Mouse (Mus musculus) urinary bladder, postnatal 25 days (tissue): ENCODE results near the gene Bcat1.

ENCODE experiments used
- DNase-seq: peaks from one replicate; pipeline ENCODE4 v3.0.0; 2022; ENCODE audit warnings: low spot score

Bcat1 gene

GRCm38 (mm10) chr6:145075548-145076224, at the start of gene Bcat1:
TSS of gene Bcat1 (minus strand) at chr6:145076184.
- DNase-seq: peak; percentile 21

GRCm38 (mm10) chr6:145125591-145126113, 49.7 kb upstream of the Bcat1 start:
- no peak for DNase-seq

GRCm38 (mm10) chr6:145124621-145125020, 48.6 kb upstream of the Bcat1 start:
- no peak for DNase-seq

- DNase-seq: no peak
These were observed 47.4 kb upstream of the Bcat1 start for GRCm38 (mm10) chr6:145123136-145124060.

- DNase-seq: no peak
These were observed 46.6 kb upstream of the Bcat1 start for GRCm38 (mm10) chr6:145122423-145123059.

- DNase-seq: no peak
These were observed 45.8 kb upstream of the Bcat1 start for GRCm38 (mm10) chr6:145121590-145122420.

GRCm38 (mm10) chr6:145120787-145121589, 45.0 kb upstream of the Bcat1 start:
- no peak for DNase-seq

- DNase-seq: no peak
These were observed 44.1 kb upstream of the Bcat1 start for GRCm38 (mm10) chr6:145120086-145120485.

GRCm38 (mm10) chr6:145116098-145116672, 40.2 kb upstream of the Bcat1 start:
- no peak for DNase-seq

- DNase-seq: no peak
These were observed 39.6 kb upstream of the Bcat1 start, which contains the start of gene Lrmp for GRCm38 (mm10) chr6:145115476-145116097. TSS of gene Lrmp (plus strand) at chr6:145115653.

GRCm38 (mm10) chr6:145114561-145114960, 38.6 kb upstream of the Bcat1 start:
- DNase-seq: no peak

GRCm38 (mm10) chr6:145112865-145113264, 36.9 kb upstream of the Bcat1 start:
- DNase-seq: no peak

GRCm38 (mm10) chr6:145110786-145111185, 34.8 kb upstream of the Bcat1 start:
- no peak for DNase-seq

GRCm38 (mm10) chr6:145106163-145106842, 30.3 kb upstream of the Bcat1 start:
- no peak for DNase-seq

GRCm38 (mm10) chr6:145105439-145105838, 29.5 kb upstream of the Bcat1 start:
- no peak for DNase-seq

GRCm38 (mm10) chr6:145104241-145104939, 28.4 kb upstream of the Bcat1 start:
- no peak for DNase-seq

- DNase-seq: no peak
These were observed 24.9 kb upstream of the Bcat1 start for GRCm38 (mm10) chr6:145100923-145101322.

GRCm38 (mm10) chr6:145094431-145094830, 18.4 kb upstream of the Bcat1 start:
- no peak for DNase-seq
